Mouse (Mus musculus) liver, embryonic 16.5 days (tissue): ENCODE data around the gene 2310061I04Rik. TPM values are rescaled to one million over a fixed set of nuclear protein-coding genes. Genes with fewer than 3 reads are reported as not detected.

Experiments
- ATAC-seq: fragments of 200-750 bp; cut with Nextera tagmentation; 2 replicates; pipeline ENCODE4 v1.8.0; 2017; ENCODE audit warnings: low read depth, mild to moderate bottlenecking, moderate number of reproducible peaks, moderate library complexity
- H3K27ac ChIP-seq: fragments of 300-500 bp; sonication (generic); 2 replicates; pipeline ENCODE4 v1.5.1; 2014; ENCODE audit warnings: mild to moderate bottlenecking, low read length
- H3K27me3 ChIP-seq: fragments of 300-500 bp; sonication (generic); 2 replicates; pipeline ENCODE4 v1.6.1; 2014; ENCODE audit warnings: low read depth, low read length, mixed read lengths; ENCODE audit not compliant: control insufficient read depth, insufficient read depth
- H3K36me3 ChIP-seq: fragments of 300-500 bp; sonication (generic); 2 replicates; pipeline ENCODE4 v1.6.1; 2014; ENCODE audit warnings: mild to moderate bottlenecking; ENCODE audit not compliant: control insufficient read depth, insufficient read depth
- H3K4me1 ChIP-seq: fragments of 300-500 bp; sonication (generic); 2 replicates; pipeline ENCODE4 v1.6.1; 2014; ENCODE audit warnings: low read depth, low read length, mixed read lengths; ENCODE audit not compliant: control insufficient read depth
- H3K4me2 ChIP-seq: fragments of 300-500 bp; sonication (generic); 2 replicates; pipeline ENCODE4 v1.6.1; 2014; ENCODE audit warnings: low read depth, low read length, mixed read lengths
- H3K4me3 ChIP-seq: fragments of 300-500 bp; sonication (generic); 2 replicates; pipeline ENCODE4 v1.5.1; 2014; ENCODE audit warnings: low read depth, mild to moderate bottlenecking, low read length
- H3K9ac ChIP-seq: fragments of 300-500 bp; sonication (generic); 2 replicates; pipeline ENCODE4 v1.6.1; 2014; ENCODE audit warnings: low read depth, low read length
- H3K9me3 ChIP-seq: fragments of 300-500 bp; sonication (generic); replicated peaks from 2 replicates; pipeline ENCODE4 v1.6.1; 2016; ENCODE audit warnings: low read length; ENCODE audit not compliant: control insufficient read depth
- WGBS: fragments of 180-500 bp; shearing (Covaris S2); extraction: QIAGEN DNeasy Blood & Tissue Kit; methylation state at CpG from one replicate; pipeline ENCODE4 v1.1.7; 2014; ENCODE audit not compliant: insufficient replicate concordance; 5-methylcytosine and 5-hydroxymethylcytosine counted together
- polyA plus RNA-seq: library from polyadenylated mRNA; unstranded; fragments of >200 nt; fragmentation: Nextera tagmentation; extraction: Ambion mirVana; gene quantifications from 2 replicates; pipeline ENCODE4 v1.2.1, GENCODE M21; 2015

The 2310061I04Rik gene
- polyA plus RNA-seq, 1 experiment from 2014 or later, result 8.0 TPM

DNA sequence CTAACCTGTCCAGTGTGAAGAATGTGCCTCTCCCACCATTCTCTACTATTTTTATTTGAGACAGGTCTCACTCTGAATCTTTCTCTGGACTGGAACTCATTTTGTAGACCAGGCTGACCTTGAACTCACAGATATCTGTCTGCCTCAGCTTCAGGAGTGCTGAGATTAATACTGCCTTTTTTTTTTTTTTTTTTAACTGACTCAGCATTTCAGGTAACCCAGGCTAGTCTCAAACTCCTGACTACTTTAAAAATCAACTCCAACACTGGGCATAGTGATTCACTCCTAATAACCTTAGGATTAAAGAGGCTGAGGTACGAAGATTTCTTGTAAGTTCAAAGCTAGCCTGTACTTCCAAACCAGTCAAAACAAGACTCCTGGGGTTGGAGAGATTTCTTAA is 8.4 kb upstream of the 2310061I04Rik start:
- 76% methylated on average over 1 of the region's 1 CpGs for WGBS
- Histone ChIP-seq H3K27ac (no peak overlapping the region), H3K36me3 (no peaks in the 10 kb centered on the region), H3K4me3 (no peak overlapping the region), H3K4me1 (peaks cover 12% of the 10 kb centered on the region), H3K27me3 (no peaks in the 10 kb centered on the region), H3K9me3 (no peaks in the 10 kb centered on the region), H3K4me2 (no peak overlapping the region), H3K9ac (no peak overlapping the region)
- no peak for ATAC-seq

DNA sequence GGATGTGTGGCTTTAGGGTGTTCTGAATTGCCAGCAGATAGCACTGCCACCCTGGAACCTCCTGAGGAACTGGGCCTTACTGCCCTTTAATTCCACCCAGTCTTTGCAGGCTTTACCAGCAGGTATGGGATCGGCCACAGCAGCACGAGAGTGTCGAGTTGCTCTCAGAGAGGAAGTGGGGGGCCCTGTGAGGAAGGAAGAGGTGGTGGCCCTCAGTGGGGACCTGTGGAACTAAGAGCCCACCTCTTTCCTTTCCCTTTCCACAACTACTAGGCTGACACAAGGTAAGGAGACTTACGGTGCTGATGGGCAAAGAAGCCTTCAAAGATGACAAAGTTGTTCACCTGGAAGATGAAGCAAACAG is 6.7 kb upstream of the 2310061I04Rik start:
- WGBS, result 35% methylated on average over 4 of the region's 4 CpGs
- Histone ChIP-seq H3K27me3 (no peaks in the 10 kb centered on the region), H3K27ac (no peak overlapping the region), H3K9me3 (no peaks in the 10 kb centered on the region), H3K36me3 (no peaks in the 10 kb centered on the region), H3K9ac (no peak overlapping the region), H3K4me1 (peaks cover 2% of the 10 kb centered on the region), H3K4me3 (no peak overlapping the region), H3K4me2 (no peak overlapping the region)
- no peak for ATAC-seq

DNA sequence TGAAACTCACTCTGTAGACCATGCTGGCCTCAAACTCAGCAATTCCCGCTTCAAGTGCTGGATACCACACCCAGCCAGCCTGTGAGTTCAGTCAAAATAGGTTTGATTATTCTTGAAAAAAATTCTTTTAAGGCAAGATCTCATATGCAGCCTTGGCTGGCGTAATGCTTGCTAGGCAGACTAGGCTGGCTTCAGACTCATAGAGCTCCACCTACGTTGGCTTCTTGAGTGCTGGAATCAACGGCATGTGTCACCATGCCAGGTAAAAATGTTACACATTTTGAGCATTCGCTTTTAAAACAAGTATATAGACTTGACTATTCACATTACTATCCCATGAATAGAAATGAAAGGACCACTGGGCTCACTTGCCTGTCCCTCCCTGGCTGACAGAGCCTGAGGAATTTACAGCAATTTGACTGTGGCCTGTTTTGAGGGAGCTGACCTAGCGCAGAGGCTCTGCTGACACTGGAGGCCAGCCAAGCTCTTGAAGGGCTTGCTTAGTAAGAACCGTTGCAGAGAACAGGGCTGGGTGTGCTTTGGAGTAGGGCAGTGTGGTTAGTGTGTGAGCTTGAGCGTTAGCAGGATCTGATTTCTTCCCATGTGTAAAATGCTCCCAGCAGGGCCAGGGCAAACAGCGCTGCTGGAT is 6.2 kb upstream of the 2310061I04Rik start:
- Histone ChIP-seq H3K9ac (no peak overlapping the region), H3K9me3 (no peaks in the 10 kb centered on the region), H3K27ac (no peak overlapping the region), H3K36me3 (no peaks in the 10 kb centered on the region), H3K4me3 (no peak overlapping the region), H3K4me1 (no peaks in the 10 kb centered on the region; the same call in 1 of the 2 replicates), H3K4me2 (no peak overlapping the region), H3K27me3 (no peaks in the 10 kb centered on the region)
- no peak for ATAC-seq
- WGBS, result 64% methylated on average over 9 of the region's 9 CpGs

DNA sequence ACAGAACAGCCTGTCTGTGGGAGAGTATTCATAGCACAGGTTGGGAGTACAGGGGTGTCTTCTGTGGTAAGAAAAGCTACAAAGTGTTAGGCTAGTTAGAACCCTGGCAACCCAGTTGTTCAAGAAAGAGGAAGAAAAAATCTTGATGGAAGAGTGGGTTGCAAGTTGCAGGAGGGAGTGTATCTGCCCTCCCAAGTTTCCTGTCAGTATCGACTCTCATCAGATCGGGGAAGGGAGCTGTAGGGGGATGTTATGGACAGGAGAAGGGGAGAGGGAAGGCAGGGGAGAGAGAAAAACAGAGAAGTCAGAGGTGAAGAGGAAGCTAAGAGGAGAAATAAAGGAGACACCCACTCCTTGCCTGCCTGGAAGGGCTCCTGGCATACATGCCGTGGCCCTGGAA is 3.4 kb upstream of the 2310061I04Rik start:
- H3K9ac ChIP-seq, result no peak overlapping the region
- peaks cover 13% of the 10 kb centered on the region for H3K4me1 ChIP-seq
- WGBS, result 24% methylated on average over 3 of the region's 3 CpGs
- no peaks in the 10 kb centered on the region for H3K27me3 ChIP-seq
- H3K9me3 ChIP-seq, result no peaks in the 10 kb centered on the region
- no peak overlapping the region for H3K4me3 ChIP-seq
- no peak overlapping the region for H3K4me2 ChIP-seq
- no peak overlapping the region for H3K27ac ChIP-seq
- no peaks in the 10 kb centered on the region for H3K36me3 ChIP-seq
- ATAC-seq, result no peak

DNA sequence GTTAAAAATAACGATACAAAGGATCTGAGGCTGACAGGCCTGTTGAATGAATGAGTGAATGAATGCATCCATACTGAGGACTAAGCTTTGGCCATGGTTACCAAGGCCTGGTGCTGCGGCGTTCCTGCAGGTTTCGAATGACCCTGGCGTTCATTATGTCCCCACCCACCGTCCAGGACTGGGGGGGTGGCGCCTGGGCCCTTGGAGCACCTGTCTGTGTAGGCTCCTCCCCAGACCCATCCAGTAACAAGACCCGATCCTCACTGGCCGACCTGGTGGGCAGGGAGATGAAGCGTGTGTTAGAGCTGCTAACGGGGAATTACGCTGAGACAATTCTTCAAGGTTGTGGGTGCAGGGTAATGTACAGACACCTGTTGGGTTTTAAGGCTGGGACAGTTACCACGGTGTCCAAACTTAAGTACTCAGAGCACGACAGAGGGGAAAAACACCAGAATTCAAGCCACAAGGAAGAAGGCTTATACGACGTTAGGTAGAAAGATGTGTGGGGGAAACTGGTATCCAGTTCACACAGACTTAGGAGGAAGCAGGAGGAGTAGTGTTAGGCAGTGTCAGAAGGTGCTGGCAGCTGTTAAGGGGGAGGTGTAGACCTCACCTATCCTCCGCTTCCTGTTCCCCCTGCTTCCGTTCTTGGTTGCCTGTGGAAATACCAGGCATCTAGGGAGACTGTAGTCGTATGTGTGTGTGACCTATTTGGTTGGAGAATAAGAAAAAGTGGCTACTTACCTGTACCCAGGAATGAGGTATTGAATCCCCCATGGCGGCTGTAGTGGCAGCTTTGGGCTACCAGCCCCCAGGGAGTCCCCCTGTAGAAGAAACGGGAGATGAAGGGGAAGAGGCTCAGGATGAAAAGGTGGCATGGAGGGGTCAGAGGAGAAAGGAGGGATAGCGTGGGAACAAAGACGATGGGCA is 678 bp upstream of the 2310061I04Rik start:
- 31% methylated on average over 23 of the region's 23 CpGs for WGBS
- peak overlapping the region; percentile 97 for H3K4me2 ChIP-seq
- H3K4me3 ChIP-seq, result peak overlapping the region; percentile 91
- H3K27ac ChIP-seq, result peak overlapping the region; percentile 53
- ATAC-seq, result peak; percentile 37; the same call in 1 of the 2 replicates
- H3K27me3 ChIP-seq, result no peaks in the 10 kb centered on the region
- H3K36me3 ChIP-seq, result peaks cover 6% of the 10 kb centered on the region; the same call in 1 of the 2 replicates
- peak overlapping the region; percentile 54 for H3K9ac ChIP-seq
- H3K9me3 ChIP-seq, result no peaks in the 10 kb centered on the region
- H3K4me1 ChIP-seq, result peaks cover 13% of the 10 kb centered on the region

DNA sequence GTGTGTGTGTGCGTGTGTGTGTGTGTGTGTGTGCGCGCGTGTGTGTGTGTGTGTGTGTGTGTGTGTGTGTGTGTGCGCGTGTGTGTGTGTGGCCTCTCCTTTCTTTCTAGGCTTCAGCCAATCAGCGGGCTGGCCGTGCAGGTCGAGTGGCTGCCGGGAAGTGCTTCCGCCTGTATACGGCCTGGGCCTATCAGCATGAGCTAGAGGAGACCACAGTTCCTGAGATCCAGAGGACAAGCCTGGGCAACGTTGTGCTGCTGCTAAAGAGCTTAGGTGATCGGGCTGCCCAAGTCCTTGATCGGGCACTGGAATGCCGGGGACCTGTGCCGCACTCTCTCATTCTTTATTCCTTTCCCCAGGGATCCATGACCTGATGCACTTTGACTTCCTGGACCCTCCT is 9.5 kb downstream of the 2310061I04Rik start:
- Histone ChIP-seq H3K9ac (no peak overlapping the region), H3K4me2 (no peak overlapping the region), H3K36me3 (peaks cover 66% of the 10 kb centered on the region), H3K27ac (no peak overlapping the region), H3K4me1 (no peaks in the 10 kb centered on the region), H3K27me3 (no peaks in the 10 kb centered on the region), H3K9me3 (no peaks in the 10 kb centered on the region), H3K4me3 (no peak overlapping the region)
- WGBS, result 80% methylated on average over 13 of the region's 17 CpGs
- ATAC-seq, result no peak

DNA sequence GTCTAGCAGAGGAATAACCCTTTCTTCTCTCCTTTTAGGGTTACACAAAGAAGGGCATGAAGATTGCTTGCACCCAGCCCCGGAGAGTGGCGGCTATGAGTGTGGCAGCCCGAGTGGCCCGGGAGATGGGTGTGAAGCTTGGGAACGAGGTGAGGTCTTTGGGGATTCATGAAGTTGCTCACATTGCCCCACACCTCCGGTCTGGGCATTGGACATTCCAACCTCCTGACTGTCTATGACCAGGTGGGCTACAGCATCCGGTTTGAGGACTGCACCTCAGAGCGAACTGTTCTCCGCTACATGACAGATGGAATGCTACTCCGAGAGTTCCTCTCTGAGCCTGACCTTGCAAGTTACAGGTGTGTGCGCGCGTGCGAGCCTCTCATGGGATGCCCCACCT is 13.5 kb downstream of the 2310061I04Rik start:
- no peak overlapping the region for H3K9ac ChIP-seq
- no peaks in the 10 kb centered on the region for H3K27me3 ChIP-seq
- no peaks in the 10 kb centered on the region for H3K9me3 ChIP-seq
- no peak overlapping the region for H3K27ac ChIP-seq
- no peak for ATAC-seq
- peaks cover 11% of the 10 kb centered on the region for H3K4me1 ChIP-seq
- H3K4me2 ChIP-seq, result no peak overlapping the region
- 89% methylated on average over 14 of the region's 14 CpGs for WGBS
- no peak overlapping the region for H3K4me3 ChIP-seq
- H3K36me3 ChIP-seq, result peaks cover 54% of the 10 kb centered on the region

DNA sequence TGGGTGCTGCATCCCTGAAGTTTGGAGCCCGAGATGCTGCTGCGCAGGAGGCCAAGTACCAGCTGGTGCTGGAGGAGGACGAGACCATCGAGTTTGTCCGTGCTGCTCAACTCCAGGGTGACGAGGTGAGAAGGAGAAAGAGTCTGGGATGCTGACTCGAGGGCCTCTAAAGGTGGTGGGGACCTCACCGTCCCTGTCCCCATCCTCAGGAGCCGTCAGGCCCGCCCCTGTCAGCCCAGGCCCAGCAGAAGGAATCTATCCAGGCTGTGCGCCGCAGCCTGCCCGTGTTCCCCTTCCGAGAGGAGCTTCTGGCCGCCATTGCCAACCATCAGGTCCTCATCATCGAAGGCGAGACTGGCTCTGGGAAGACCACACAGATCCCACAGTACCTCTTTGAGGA is 14.3 kb downstream of the 2310061I04Rik start:
- Histone ChIP-seq H3K4me1 (peaks cover 11% of the 10 kb centered on the region), H3K27ac (no peak overlapping the region), H3K4me3 (no peak overlapping the region), H3K4me2 (no peak overlapping the region), H3K36me3 (peaks cover 49% of the 10 kb centered on the region), H3K27me3 (no peaks in the 10 kb centered on the region), H3K9ac (no peak overlapping the region), H3K9me3 (no peaks in the 10 kb centered on the region)
- no peak for ATAC-seq
- 89% methylated on average over 17 of the region's 17 CpGs for WGBS
